Comparison of ENCODE assay signal across 14 mouse cellular contexts in genomic region chr17:80018239-80018975, GRCm38 (mm10). TPM values are rescaled to one million over a fixed set of nuclear protein-coding genes. Genes with fewer than 3 reads are reported as not detected.
DNase-seq lines count a peak whose midpoint lies in the region; ATAC-seq and TF ChIP-seq lines count a peak whose summit lies in the region.
"Had no signal": no experiment of that assay in that cellular context is flagged by ENCODE, and none has a peak within 500 bp of the region (broad histone marks: within the 10 kb centered on the region; RNA-seq: fewer than 3 reads in every experiment).

No protein-coding gene starts in this region.

- 0 out of 2 replicates have a peak, but pooled peaks have one; percentile 34 for ATAC-seq in kidney, embryonic 14.5 days (ENCODE audit: low FRiP score, low TSS enrichment)
- no peak for ATAC-seq in kidney, embryonic 16.5 days (ENCODE audit: low FRiP score, low TSS enrichment)
- ATAC-seq in G1E (ENCODE audit: extremely low read depth, insufficient number of reproducible peaks, low FRiP score, poor library complexity, severe bottlenecking), result peak; percentile 37
- ATAC-seq in embryonic facial prominence, embryonic 11.5 days (replicated peaks; ENCODE audit: insufficient number of reproducible peaks, low FRiP score, low TSS enrichment, low read depth), result peak; percentile 58; the same call in 1 of the 2 replicates
- ATAC-seq in liver, embryonic 14.5 days (ENCODE audit: insufficient read depth), result no peak

- H3K27me3 ChIP-seq in kidney, embryonic 14.5 days (ENCODE audit: control insufficient read depth, insufficient read depth, low read length), result no peaks in the 10 kb centered on the region
- no peaks in the 10 kb centered on the region for H3K27me3 ChIP-seq in kidney, embryonic 16.5 days (ENCODE audit: insufficient read depth, low read length)
- H3K27me3 ChIP-seq in G1E (ENCODE audit: insufficient read depth, low read length), result no peaks in the 10 kb centered on the region
- H3K27me3 ChIP-seq in embryonic facial prominence, embryonic 11.5 days (ENCODE audit: control insufficient read depth, insufficient read depth, low read length), result no peaks in the 10 kb centered on the region
- H3K27me3 ChIP-seq in liver, embryonic 14.5 days (ENCODE audit: control insufficient read depth, insufficient read depth, low read length), result no peaks in the 10 kb centered on the region
- H3K27me3 ChIP-seq: CH12.LX; embryonic facial prominence, embryonic 12.5 days; hindbrain, embryonic 15.5 days had no signal

- TF ChIP-seq EP300 in liver, embryonic 14.5 days (IDR thresholded peaks at IDR 0.05; ENCODE audit: low read depth), result no peak

- H3K27ac ChIP-seq in kidney, embryonic 14.5 days (ENCODE audit: low read depth, low read length), result no peak overlapping the region
- no peak overlapping the region for H3K27ac ChIP-seq in kidney, embryonic 16.5 days (ENCODE audit: low read length)
- H3K27ac ChIP-seq in embryonic facial prominence, embryonic 11.5 days (replicated peaks; ENCODE audit: low read depth, low read length), result no peak overlapping the region
- no peak overlapping the region for H3K27ac ChIP-seq in liver, embryonic 14.5 days
- H3K27ac ChIP-seq: embryonic facial prominence, embryonic 12.5 days; hindbrain, embryonic 15.5 days; limb, embryonic 13.5 days; macrophage had no signal

- no peaks in the 10 kb centered on the region for H3K4me1 ChIP-seq in kidney, embryonic 14.5 days (ENCODE audit: control insufficient read depth, insufficient read depth, low read length)
- H3K4me1 ChIP-seq in kidney, embryonic 16.5 days (ENCODE audit: insufficient read depth, low read length), result peaks cover 4% of the 10 kb centered on the region; the same call in 1 of the 2 replicates
- peaks cover 49% of the 10 kb centered on the region for H3K4me1 ChIP-seq in G1E (ENCODE audit: insufficient read depth, low read depth, low read length)
- no peaks in the 10 kb centered on the region for H3K4me1 ChIP-seq in embryonic facial prominence, embryonic 11.5 days (ENCODE audit: control insufficient read depth, insufficient read depth, low read length)
- H3K4me1 ChIP-seq in liver, embryonic 14.5 days (replicated peaks; ENCODE audit: control insufficient read depth in 2 of 2, insufficient read depth in 2 of 2, low read length in 1 of 2), result peaks cover 18 to 34% of the 10 kb centered on the region in 2 experiments

- TF ChIP-seq CTCF in G1E (IDR thresholded peaks at IDR 0.05; ENCODE audit: low read depth, low read length), result no peak
- TF ChIP-seq CTCF in liver, embryonic 14.5 days (IDR thresholded peaks at IDR 0.05; ENCODE audit: low read depth), result no peak

- 60% methylated on average over 12 of the region's 12 CpGs for WGBS in kidney, embryonic 14.5 days
- 64% methylated on average over 12 of the region's 12 CpGs for WGBS in kidney, embryonic 16.5 days
- 57% methylated on average over 12 of the region's 12 CpGs for WGBS in embryonic facial prominence, embryonic 11.5 days
- 36% methylated on average over 12 of the region's 12 CpGs for WGBS in liver, embryonic 14.5 days (ENCODE audit: insufficient replicate concordance)

- H3K9me3 ChIP-seq in kidney, embryonic 14.5 days (ENCODE audit: control insufficient read depth, low read length), result no peaks in the 10 kb centered on the region
- peaks cover 3% of the 10 kb centered on the region; the same call in 1 of the 2 replicates for H3K9me3 ChIP-seq in kidney, embryonic 16.5 days (ENCODE audit: low read length)
- H3K9me3 ChIP-seq in G1E (replicated peaks), result no peaks in the 10 kb centered on the region
- H3K9me3 ChIP-seq in embryonic facial prominence, embryonic 11.5 days (replicated peaks; ENCODE audit: control insufficient read depth, low read length), result no peaks in the 10 kb centered on the region
- no peaks in the 10 kb centered on the region for H3K9me3 ChIP-seq in liver, embryonic 14.5 days (ENCODE audit: control insufficient read depth, low read length)
- H3K9me3 ChIP-seq: embryonic facial prominence, embryonic 12.5 days; hindbrain, embryonic 15.5 days; limb, embryonic 13.5 days had no signal

- no peak overlapping the region for H3K4me2 ChIP-seq in kidney, embryonic 14.5 days (replicated peaks; ENCODE audit: low read depth, low read length)
- H3K4me2 ChIP-seq in kidney, embryonic 16.5 days (replicated peaks; ENCODE audit: low read depth, low read length), result no peak overlapping the region
- H3K4me2 ChIP-seq in embryonic facial prominence, embryonic 11.5 days (ENCODE audit: low read depth, low read length), result no peak overlapping the region
- peak overlapping the region; percentile 63 for H3K4me2 ChIP-seq in liver, embryonic 14.5 days (ENCODE audit: low read depth)

- no peak overlapping the region for H3K9ac ChIP-seq in kidney, embryonic 14.5 days (ENCODE audit: low read depth, low read length)
- no peak overlapping the region for H3K9ac ChIP-seq in kidney, embryonic 16.5 days (replicated peaks; ENCODE audit: low read length)
- no peak overlapping the region for H3K9ac ChIP-seq in embryonic facial prominence, embryonic 11.5 days (replicated peaks; ENCODE audit: low read length)
- no peak overlapping the region for H3K9ac ChIP-seq in liver, embryonic 14.5 days (replicated peaks)
- H3K9ac ChIP-seq: embryonic facial prominence, embryonic 12.5 days; hindbrain, embryonic 15.5 days; limb, embryonic 13.5 days had no signal

- no peak for DNase-seq in G1E (ENCODE audit: low spot score)
- DNase-seq in embryonic facial prominence, embryonic 11.5 days (ENCODE audit: low spot score), result no peak
- no peak for DNase-seq in liver, embryonic 14.5 days (ENCODE audit: low read depth in 3 of 3, low spot score in 3 of 3)
- DNase-seq in urinary bladder, adult 2 months (ENCODE audit: low spot score), result no peak
- DNase-seq in frontal cortex, postnatal 25 days (ENCODE audit: low spot score in 2 of 2), result no peak
- DNase-seq: cerebellum, adult 8-10 months; gastrocnemius, postnatal 25 days had no signal

- H3K4me3 ChIP-seq in kidney, embryonic 14.5 days (ENCODE audit: low read length), result no peak overlapping the region
- no peak overlapping the region for H3K4me3 ChIP-seq in kidney, embryonic 16.5 days (ENCODE audit: low read length)
- no peak overlapping the region for H3K4me3 ChIP-seq in G1E (ENCODE audit: low read depth, low read length)
- H3K4me3 ChIP-seq in embryonic facial prominence, embryonic 11.5 days (ENCODE audit: low read depth, low read length), result no peak overlapping the region
- H3K4me3 ChIP-seq in liver, embryonic 14.5 days (ENCODE audit: insufficient read depth in 1 of 2, low read depth in 2 of 2, low read length in 2 of 2), result no peak overlapping the region
- H3K4me3 ChIP-seq: embryonic facial prominence, embryonic 12.5 days; hindbrain, embryonic 15.5 days had no signal

- H3K36me3 ChIP-seq in kidney, embryonic 14.5 days (ENCODE audit: control insufficient read depth, insufficient read depth, low read length), result no peaks in the 10 kb centered on the region
- H3K36me3 ChIP-seq in kidney, embryonic 16.5 days (ENCODE audit: insufficient read depth, low read length), result no peaks in the 10 kb centered on the region
- no peaks in the 10 kb centered on the region for H3K36me3 ChIP-seq in G1E (replicated peaks)
- no peaks in the 10 kb centered on the region for H3K36me3 ChIP-seq in embryonic facial prominence, embryonic 11.5 days (replicated peaks; ENCODE audit: control insufficient read depth, insufficient read depth, low read depth, low read length)
- no peaks in the 10 kb centered on the region for H3K36me3 ChIP-seq in liver, embryonic 14.5 days (replicated peaks; ENCODE audit: control insufficient read depth, insufficient read depth, low read depth)
- H3K36me3 ChIP-seq: embryonic facial prominence, embryonic 12.5 days; hindbrain, embryonic 15.5 days; limb, embryonic 13.5 days had no signal

RNA-seq across cellular contexts. Expression of gene Hnrnpll, which starts 43.7 kb away (rescaled TPM):
- 75.2 and 90.1 TPM in 2 replicates for polyA plus RNA-seq in kidney, embryonic 14.5 days (2014; fragmentation: Nextera tagmentation; extraction: Ambion mirVana)
- polyA plus RNA-seq in kidney, embryonic 16.5 days (2015; fragmentation: Nextera tagmentation; extraction: Ambion mirVana), result 56.9 and 59.2 TPM in 2 replicates
- total RNA-seq in G1E (2014; fragmentation: Nextera tagmentation) (97.0 and 98.6 TPM in 2 replicates), G1E (2017) (66.3 and 76.5 TPM in 2 replicates)
- polyA plus RNA-seq in G1E (2012), result 50.1 and 62.3 TPM in 2 replicates
- polyA plus RNA-seq in embryonic facial prominence, embryonic 11.5 days (2014; fragmentation: Nextera tagmentation; extraction: Ambion mirVana), result 114 and 127 TPM in 2 replicates
- polyA plus RNA-seq in liver, embryonic 14.5 days (2012; rRNA removed), result 16.2 and 23.5 TPM in 2 replicates
- polyA plus RNA-seq in liver, embryonic 14.5 days (2014; fragmentation: Nextera tagmentation; extraction: Ambion mirVana), result 23.1 and 23.9 TPM in 2 replicates
- polyA plus RNA-seq in urinary bladder, adult 2 months (2012; rRNA removed), result 34.7 and 39.7 TPM in 2 replicates

Comparison
In these comparisons a context has a peak if more than half of its experiments do, and no peak if none do; other contexts are left out.
1. ATAC-seq: peak in kidney, embryonic 14.5 days (single experiment), G1E (single experiment) and embryonic facial prominence, embryonic 11.5 days (single experiment); none in kidney, embryonic 16.5 days (single experiment) and liver, embryonic 14.5 days (single experiment).